Mouse (Mus musculus) limb, embryonic 12.5 days (tissue): ENCODE results near the gene Cct3. TPM values are rescaled to one million over a fixed set of nuclear protein-coding genes. Genes with fewer than 3 reads are reported as not detected.
"Not testable (repeated sequence)": the region's sequence is repeated elsewhere in the genome, so short reads cannot be mapped to it uniquely, and the experiment has no call there.

Source experiments
- ATAC-seq: fragments of 200-750 bp; cut with Nextera tagmentation; 2 replicates; pipeline ENCODE4 v1.8.0; 2017; ENCODE audit warnings: low read depth, moderate TSS enrichment; ENCODE audit not compliant: insufficient number of reproducible peaks, insufficient read depth, low FRiP score, low TSS enrichment
- H3K27ac ChIP-seq: fragments of 300-500 bp; sonication (generic); 2 replicates; pipeline ENCODE4 v1.5.1; 2016; ENCODE audit warnings: mild to moderate bottlenecking, moderate library complexity
- H3K27me3 ChIP-seq: fragments of 300-500 bp; sonication (generic); 2 replicates; pipeline ENCODE4 v1.6.1; 2016; ENCODE audit warnings: mild to moderate bottlenecking, moderate library complexity
- H3K36me3 ChIP-seq: fragments of 300-500 bp; sonication (generic); 2 replicates; pipeline ENCODE4 v1.6.1; 2016; ENCODE audit warnings: mild to moderate bottlenecking, moderate library complexity
- H3K4me1 ChIP-seq: fragments of 300-500 bp; sonication (generic); replicated peaks from 2 replicates; pipeline ENCODE4 v1.6.1; 2016
- H3K4me2 ChIP-seq: fragments of 300-500 bp; sonication (generic); 2 replicates; pipeline ENCODE4 v1.6.1; 2016; ENCODE audit warnings: mild to moderate bottlenecking, moderate library complexity
- H3K4me3 ChIP-seq: fragments of 300-500 bp; sonication (generic); replicated peaks from 2 replicates; pipeline ENCODE4 v1.5.1; 2016; ENCODE audit warnings: mild to moderate bottlenecking
- H3K9ac ChIP-seq: fragments of 300-500 bp; sonication (generic); replicated peaks from 2 replicates; pipeline ENCODE4 v1.6.1; 2016; ENCODE audit warnings: mild to moderate bottlenecking, moderate library complexity
- H3K9me3 ChIP-seq: fragments of 300-500 bp; sonication (generic); 2 replicates; pipeline ENCODE4 v1.6.1; 2016; ENCODE audit warnings: mild to moderate bottlenecking, moderate library complexity
- WGBS: fragments of 180-500 bp; shearing (Covaris S2); methylation state at CpG from one replicate; pipeline ENCODE4 v1.1.7; 2016; 5-methylcytosine and 5-hydroxymethylcytosine counted together
- polyA plus RNA-seq: library from polyadenylated mRNA; unstranded; fragments of >200 nt; fragmentation: Nextera tagmentation; extraction: Ambion mirVana; gene quantifications from 2 replicates; pipeline ENCODE4 v1.2.1, GENCODE M21; 2016

Gene Cct3
- polyA plus RNA-seq, 1 experiment from 2014 or later: 647 TPM

DNA sequence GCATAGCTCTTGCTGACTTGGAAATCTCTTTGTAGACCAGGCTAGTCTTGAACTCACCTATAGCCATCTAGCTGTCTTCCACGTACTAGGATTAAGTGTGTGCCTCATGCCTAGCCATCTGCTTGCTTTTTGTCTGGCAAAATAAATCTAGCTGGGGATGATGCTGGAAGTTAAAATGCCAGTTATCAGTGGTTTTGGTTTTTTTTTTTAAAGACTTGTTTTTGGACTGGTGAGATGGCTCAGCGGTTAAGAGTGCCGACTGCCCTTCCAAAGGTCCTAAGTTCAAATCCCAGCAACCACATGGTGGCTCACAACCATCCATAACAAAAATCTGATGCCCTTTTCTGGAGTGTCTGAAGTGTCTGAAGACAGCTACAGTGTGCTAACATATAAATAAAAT lies 25.1 kb upstream of the Cct3 start:
- H3K4me3 ChIP-seq: no peak overlapping the region
- H3K4me1 ChIP-seq: no peaks in the 10 kb centered on the region
- WGBS: 92% methylated on average over 3 of the region's 3 CpGs
- ATAC-seq: no peak
- H3K27ac ChIP-seq: no peak overlapping the region
- H3K9ac ChIP-seq: no peak overlapping the region
- no peaks in the 10 kb centered on the region for H3K27me3 ChIP-seq
- H3K4me2 ChIP-seq: no peak overlapping the region
- H3K36me3 ChIP-seq: no peaks in the 10 kb centered on the region
- no peaks in the 10 kb centered on the region for H3K9me3 ChIP-seq

DNA sequence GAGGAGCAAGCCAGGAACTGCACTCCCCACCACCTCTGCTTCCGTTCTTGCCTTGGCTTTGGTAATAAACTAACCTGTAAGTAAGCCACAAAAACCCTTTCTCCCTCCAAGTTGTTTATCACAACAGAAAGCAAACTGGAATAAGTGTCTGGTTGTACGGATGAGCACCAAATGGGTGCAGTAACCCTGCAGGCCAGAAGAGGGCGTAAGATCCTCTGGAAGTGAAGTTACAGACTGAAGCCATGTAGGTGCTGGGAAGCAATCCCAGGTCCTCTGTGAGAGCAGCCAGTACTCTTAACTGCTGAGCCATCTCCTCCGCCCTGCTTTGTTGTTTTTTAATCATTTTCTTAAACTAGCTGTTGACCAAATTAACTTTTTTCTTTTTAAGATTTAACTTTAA lies 22.9 kb upstream of the Cct3 start:
- no peaks in the 10 kb centered on the region for H3K27me3 ChIP-seq
- no peak overlapping the region for H3K4me3 ChIP-seq
- 93% methylated on average over 4 of the region's 4 CpGs for WGBS
- H3K9ac ChIP-seq: no peak overlapping the region
- no peak for ATAC-seq
- H3K36me3 ChIP-seq: no peaks in the 10 kb centered on the region
- H3K4me2 ChIP-seq: no peak overlapping the region
- H3K9me3 ChIP-seq: no peaks in the 10 kb centered on the region
- no peak overlapping the region for H3K27ac ChIP-seq
- H3K4me1 ChIP-seq: no peaks in the 10 kb centered on the region

DNA sequence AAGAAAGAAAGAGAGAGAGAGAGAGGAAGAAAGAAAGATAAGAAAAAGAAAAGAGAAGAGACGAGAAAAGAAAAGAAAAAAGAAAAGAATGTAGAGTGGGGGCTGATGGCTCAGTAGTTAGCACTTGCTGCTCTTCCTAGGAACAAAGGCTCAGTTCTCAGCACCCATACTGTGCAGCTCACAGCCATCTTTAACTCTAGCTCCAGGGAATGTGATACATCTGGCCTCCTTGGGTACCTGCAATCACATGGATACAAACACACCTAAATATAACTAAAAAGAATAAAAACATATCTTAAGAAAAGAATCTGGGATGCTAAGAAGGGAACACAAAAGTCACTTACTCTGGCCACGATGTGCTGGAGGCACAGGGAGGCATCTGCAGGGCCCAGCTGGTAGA lies 20.8 kb upstream of the Cct3 start:
- H3K4me3 ChIP-seq: no peak overlapping the region
- H3K9ac ChIP-seq: no peak overlapping the region
- H3K27me3 ChIP-seq: no peaks in the 10 kb centered on the region
- no peak for ATAC-seq
- H3K4me1 ChIP-seq: no peaks in the 10 kb centered on the region
- no peaks in the 10 kb centered on the region for H3K36me3 ChIP-seq
- no peaks in the 10 kb centered on the region for H3K9me3 ChIP-seq
- 81% methylated on average over 2 of the region's 2 CpGs for WGBS
- no peak overlapping the region for H3K27ac ChIP-seq
- H3K4me2 ChIP-seq: no peak overlapping the region

DNA sequence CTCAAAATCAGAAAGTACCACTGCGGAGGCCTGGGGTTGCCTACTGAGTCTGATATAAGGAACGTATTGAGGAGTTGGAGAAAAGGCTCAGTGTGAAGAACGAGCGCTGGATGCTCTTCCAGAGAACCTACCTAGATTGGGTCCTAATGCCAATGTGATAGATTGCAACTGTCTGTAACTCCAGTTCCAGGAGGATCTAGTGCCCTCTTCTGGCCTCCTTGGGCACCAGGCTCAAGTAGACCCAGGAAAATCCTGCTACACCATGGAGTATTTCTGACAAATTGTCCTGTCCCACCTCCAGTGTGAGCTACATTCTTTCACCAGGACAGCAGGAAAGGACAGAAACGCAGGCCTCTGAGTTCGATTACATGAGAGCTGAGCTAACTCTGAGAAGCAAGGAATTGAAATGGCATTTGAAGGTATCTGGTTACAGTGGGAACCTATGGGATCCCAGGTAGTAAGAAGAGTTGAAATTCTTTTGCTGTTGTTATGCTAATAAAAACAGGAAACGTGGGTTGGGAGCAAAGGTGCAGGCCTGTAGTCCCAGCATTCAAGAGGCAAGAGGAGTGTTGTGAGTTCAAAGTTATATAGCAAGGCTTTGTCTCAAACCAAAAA lies 20.3 kb upstream of the Cct3 start:
- H3K9ac ChIP-seq: no peak overlapping the region
- 43% methylated on average over 7 of the region's 7 CpGs for WGBS
- H3K9me3 ChIP-seq: no peaks in the 10 kb centered on the region
- H3K27ac ChIP-seq: no peak overlapping the region
- H3K4me3 ChIP-seq: no peak overlapping the region
- no peaks in the 10 kb centered on the region for H3K27me3 ChIP-seq
- no peak for ATAC-seq
- no peaks in the 10 kb centered on the region for H3K36me3 ChIP-seq
- H3K4me2 ChIP-seq: no peak overlapping the region
- H3K4me1 ChIP-seq: no peaks in the 10 kb centered on the region

DNA sequence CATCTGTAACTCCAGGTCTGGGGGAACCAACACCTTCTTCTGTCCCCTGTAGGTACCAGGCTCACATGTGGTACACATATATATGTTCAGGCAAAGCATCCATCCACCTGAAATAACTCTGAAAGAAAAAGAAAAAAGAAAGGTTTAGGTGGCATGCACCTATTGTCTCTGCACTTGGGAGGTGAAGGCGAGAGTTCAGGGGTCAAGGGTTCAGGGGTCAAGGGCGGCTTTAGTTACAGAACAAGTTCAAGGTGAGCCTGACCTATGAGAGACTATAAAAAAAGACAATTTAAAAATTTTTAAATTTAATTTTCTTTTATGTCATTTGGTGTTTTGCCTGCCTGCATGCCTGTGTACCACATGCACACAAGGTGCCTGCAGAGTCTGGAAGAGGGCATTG lies 16.9 kb upstream of the Cct3 start:
- Histone ChIP-seq H3K4me3 (no peak overlapping the region), H3K27ac (no peak overlapping the region), H3K4me2 (no peak overlapping the region), H3K27me3 (no peaks in the 10 kb centered on the region), H3K9me3 (no peaks in the 10 kb centered on the region), H3K36me3 (no peaks in the 10 kb centered on the region), H3K4me1 (no peaks in the 10 kb centered on the region), H3K9ac (no peak overlapping the region)
- 83% methylated on average over 2 of the region's 2 CpGs for WGBS
- no peak for ATAC-seq

DNA sequence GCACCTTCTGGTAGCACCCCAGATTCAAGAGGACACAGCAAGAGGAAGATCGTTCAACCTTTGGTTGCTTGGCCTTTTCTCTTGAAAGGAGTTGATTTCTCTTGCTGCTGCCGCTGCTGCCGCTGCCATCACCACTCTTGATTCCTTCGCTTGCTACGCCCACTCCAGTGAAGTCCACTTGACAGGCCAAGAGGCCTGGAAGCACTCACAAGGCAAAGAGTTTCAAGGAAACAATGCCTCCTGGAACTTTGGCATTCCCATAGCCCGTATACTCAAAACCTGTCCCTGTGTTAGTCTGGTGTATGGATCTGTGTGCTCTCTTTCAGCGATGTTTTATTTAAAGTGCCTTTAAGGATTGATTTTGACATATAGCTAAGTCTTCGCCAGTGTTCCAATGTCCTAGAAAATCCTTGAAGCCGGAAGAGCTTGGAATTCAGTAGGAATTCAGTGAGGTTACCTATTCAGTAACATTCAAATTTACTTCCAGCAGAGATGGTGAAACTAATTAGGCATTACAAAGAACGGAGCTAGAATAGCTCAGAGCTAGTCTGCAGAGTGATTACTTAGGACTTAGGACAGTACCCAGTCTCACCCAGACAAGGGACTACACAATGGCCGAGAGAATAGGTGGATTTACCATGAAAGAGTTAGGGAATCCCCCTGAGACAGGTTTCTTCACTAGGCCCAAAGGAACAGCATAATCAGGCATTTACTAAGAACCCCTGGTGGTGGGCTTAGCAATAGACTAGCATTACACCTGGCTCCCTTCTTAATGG lies 15.6 kb upstream of the Cct3 start:
- H3K27ac ChIP-seq, H3K4me2 ChIP-seq, H3K36me3 ChIP-seq, H3K4me1 ChIP-seq, H3K9ac ChIP-seq, ATAC-seq, H3K9me3 ChIP-seq, H3K27me3 ChIP-seq, H3K4me3 ChIP-seq: not testable (repeated sequence)
- 73% methylated on average over 11 of the region's 11 CpGs for WGBS

DNA sequence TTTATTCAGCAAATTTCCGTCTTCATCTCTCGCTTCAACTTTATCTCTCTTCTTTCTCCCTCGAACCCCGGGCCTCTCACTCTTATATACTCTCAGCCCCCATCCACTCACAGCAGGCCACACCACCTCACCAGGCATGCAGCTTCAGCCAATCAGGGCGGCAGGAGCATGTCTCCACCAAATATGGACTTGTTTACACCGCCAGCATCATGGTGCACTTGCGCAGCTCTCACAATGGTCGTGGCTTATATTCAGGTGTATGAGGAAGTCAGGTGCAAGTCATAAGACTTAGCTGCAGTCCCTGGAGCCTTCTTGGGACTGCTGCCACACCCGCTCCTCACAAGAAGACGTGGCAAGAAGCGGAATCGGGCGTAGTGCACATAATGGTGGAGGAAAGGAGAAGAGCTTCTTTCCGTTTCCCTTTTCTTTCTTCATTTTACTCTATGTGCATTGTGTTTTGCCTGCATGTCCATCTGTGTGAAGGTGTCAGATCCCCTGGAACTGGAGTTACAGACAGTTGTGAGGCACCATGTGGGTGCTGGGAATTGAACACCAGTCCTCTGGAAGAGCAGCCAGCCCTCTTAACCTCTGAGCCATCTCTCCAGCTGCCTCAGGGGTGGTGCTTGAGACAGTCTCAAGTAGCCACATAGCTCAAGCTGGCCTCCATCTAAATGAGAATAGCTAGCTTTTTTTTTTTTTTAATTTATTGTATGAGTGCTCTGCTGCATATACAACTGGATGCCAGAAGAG lies 11.9 kb upstream of the Cct3 start:
- 95% methylated on average over 14 of the region's 14 CpGs for WGBS
- not testable (repeated sequence) for H3K27me3 ChIP-seq, H3K4me1 ChIP-seq, H3K4me2 ChIP-seq, H3K9ac ChIP-seq, H3K27ac ChIP-seq, H3K4me3 ChIP-seq, H3K9me3 ChIP-seq, ATAC-seq, H3K36me3 ChIP-seq

DNA sequence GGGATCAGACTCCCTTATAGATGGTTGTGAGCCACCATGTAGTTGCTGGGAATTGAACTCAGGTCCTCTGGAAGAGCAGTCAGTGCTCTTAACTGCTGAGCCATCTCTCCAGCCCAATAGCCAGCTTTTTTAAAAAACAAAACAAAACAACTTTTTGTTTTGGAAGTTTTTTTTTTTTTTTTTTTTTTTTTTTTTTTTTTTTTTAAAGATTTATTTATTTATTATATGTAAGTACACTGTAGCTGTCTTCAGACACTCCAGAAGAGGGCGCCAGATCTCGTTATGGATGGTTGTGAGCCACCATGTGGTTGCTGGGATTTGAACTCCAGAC lies 11.4 kb upstream of the Cct3 start:
- H3K9ac ChIP-seq, H3K36me3 ChIP-seq, H3K4me1 ChIP-seq, H3K27me3 ChIP-seq, H3K27ac ChIP-seq, ATAC-seq, H3K4me3 ChIP-seq, H3K9me3 ChIP-seq, H3K4me2 ChIP-seq: not testable (repeated sequence)
- 60% methylated on average over 2 of the region's 2 CpGs for WGBS

DNA sequence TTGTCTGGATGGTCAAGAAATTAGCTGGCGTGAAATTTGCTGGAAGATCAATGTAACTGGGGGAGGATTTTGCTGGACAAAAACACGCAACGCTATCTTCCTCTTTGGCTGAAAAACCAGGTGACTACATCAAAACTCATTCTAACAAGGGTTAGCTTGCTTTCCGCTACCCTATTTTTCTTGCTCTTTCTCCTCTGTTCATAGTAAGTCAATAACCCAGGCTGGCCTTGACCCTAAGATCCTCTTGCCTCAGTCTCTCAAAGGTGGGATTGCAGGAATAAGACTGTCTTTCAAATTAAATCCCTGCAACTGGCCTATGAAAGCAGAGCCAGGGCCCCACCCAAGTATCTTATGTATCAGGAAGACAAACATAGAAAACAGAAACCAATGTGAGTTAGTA lies 9.8 kb upstream of the Cct3 start, which contains the start of gene Gm38392:
Gene Gm38392 (minus strand): TSS at position 101 of the 400 bp plus-strand sequence.
- 96% methylated on average over 4 of the region's 4 CpGs for WGBS
- no peak for ATAC-seq
- H3K27ac ChIP-seq: no peak within 1 kb of the TSS
- no peaks in the 10 kb centered on the region for H3K4me1 ChIP-seq
- no peak within 1 kb of the TSS for H3K9ac ChIP-seq
- no peaks in the 10 kb centered on the region for H3K9me3 ChIP-seq
- H3K36me3 ChIP-seq: peaks cover 10% of the 10 kb centered on the region; the same call in 1 of the 2 replicates
- no peaks in the 10 kb centered on the region for H3K27me3 ChIP-seq
- H3K4me3 ChIP-seq: no peak within 1 kb of the TSS
- no peak within 1 kb of the TSS for H3K4me2 ChIP-seq

DNA sequence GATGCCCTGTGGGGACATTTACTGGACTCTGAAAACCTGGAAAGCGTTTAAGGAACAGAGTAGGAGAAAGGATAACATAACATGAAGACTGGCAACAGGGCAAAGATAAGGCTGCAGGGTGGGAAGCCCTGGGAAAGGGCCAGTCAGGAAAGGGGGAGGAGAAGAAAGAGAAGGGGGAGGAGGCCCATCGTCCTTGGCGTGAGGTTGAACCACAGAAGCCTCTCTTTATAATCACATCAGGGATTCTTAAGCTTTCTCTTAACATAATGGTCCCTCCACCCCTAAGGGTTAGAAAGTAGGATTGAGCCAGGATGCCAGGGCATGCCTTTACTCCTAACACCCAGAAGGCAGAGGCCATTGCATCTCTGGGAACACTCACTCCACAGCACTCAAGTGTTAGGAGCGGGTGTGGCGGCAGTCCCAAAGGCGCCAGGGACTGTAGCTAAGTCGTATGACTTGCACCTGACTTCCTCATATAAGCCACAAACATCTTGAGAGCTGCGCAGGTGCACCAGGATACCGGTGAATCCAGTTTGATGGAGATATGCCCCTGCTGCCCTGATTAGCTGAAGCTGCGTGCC lies 8.7 kb upstream of the Cct3 start:
- not testable (repeated sequence) for H3K4me1 ChIP-seq, ATAC-seq, H3K9me3 ChIP-seq, H3K4me3 ChIP-seq, H3K27ac ChIP-seq, H3K9ac ChIP-seq, H3K4me2 ChIP-seq, H3K36me3 ChIP-seq, H3K27me3 ChIP-seq
- 91% methylated on average over 9 of the region's 10 CpGs for WGBS

DNA sequence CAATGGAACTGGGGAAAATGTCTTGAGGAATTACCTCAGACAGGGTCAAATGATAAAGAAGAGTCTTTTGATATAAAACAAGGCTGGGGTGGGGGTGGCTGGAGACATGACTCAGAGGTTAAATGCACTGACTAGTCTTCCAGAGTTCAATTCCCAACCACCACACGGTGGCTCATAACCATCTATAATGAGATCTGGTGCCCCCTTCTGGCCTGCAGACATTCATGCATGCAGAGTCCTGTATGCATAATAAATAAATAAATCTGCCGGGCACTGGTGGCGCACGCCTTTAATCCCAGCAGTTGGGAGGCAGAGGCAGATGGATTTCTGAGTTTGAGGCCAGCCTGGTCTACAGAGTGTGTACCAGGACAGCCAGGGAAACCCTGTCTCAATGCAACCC lies 4.9 kb upstream of the Cct3 start:
- Histone ChIP-seq H3K9me3 (no peaks in the 10 kb centered on the region), H3K4me1 (peaks cover 7% of the 10 kb centered on the region; the same call in 1 of the 2 replicates), H3K27me3 (no peaks in the 10 kb centered on the region), H3K9ac (no peak overlapping the region), H3K36me3 (no peaks in the 10 kb centered on the region; the same call in 1 of the 2 replicates), H3K27ac (no peak overlapping the region), H3K4me3 (no peak overlapping the region), H3K4me2 (no peak overlapping the region)
- 61% methylated on average over 4 of the region's 4 CpGs for WGBS
- no peak for ATAC-seq
